Mouse (Mus musculus) spleen, adult 2 months (tissue): ENCODE measurements around the gene Ip6k1.

Experiments
- CTCF ChIP-seq: fragments of 200-500 bp; IDR thresholded peaks from 2 replicates; pipeline ENCODE4 v1.5.1; 2011; ENCODE audit warnings: mild to moderate bottlenecking, inconsistent platforms; ENCODE audit not compliant: insufficient read depth, insufficient read length, insufficient replicate concordance; ENCODE audit errors: extremely low read depth
- POLR2A ChIP-seq: fragments of 200-500 bp; IDR thresholded peaks from 2 replicates; pipeline ENCODE4 v1.6.1; 2011; ENCODE audit warnings: low read depth, low read length, inconsistent platforms

- TF ChIP-seq CTCF, result no peak
- no peak for TF ChIP-seq POLR2A
Observed at GRCm38 (mm10) chr9:108083561-108083960, 81.3 kb downstream of the Ip6k1 start.
